Mouse (Mus musculus) T-helper 1 cell (primary cell): ENCODE measurements around the gene Nav2.

Source experiments
- in situ Hi-C: fragments of 300-600 bp; cut with MboI, MseI; formaldehyde crosslinking; loops from one replicate; pipeline ENCODE4 v1.15.1; 2025; ENCODE audit warnings: high pct_unique_total_duplicates

Nav2 gene

GRCm38 (mm10) chr7:49047336-49047735 lies 138.8 kb downstream of the Nav2 start:
- in situ Hi-C loops = no loop called here

GRCm38 (mm10) chr7:49052871-49053618 lies 144.5 kb downstream of the Nav2 start:
- in situ Hi-C loops = loop anchor here (25.0 kb wide), 1 partner anchor 1134 kb away; no protein-coding TSS in a partner anchor

- in situ Hi-C loops = loop anchor here (25.0 kb wide), 1 partner anchor 1132 kb away; no protein-coding TSS in a partner anchor
These were observed 146.8 kb downstream of the Nav2 start for GRCm38 (mm10) chr7:49055273-49055672.

GRCm38 (mm10) chr7:49058304-49059012 lies 149.9 kb downstream of the Nav2 start:
- in situ Hi-C loops = loop anchor here (25.0 kb wide), 1 partner anchor 1129 kb away; no protein-coding TSS in a partner anchor

- in situ Hi-C loops = loop anchor here (25.0 kb wide), 1 partner anchor 1122 kb away; no protein-coding TSS in a partner anchor
These were observed 156.4 kb downstream of the Nav2 start for GRCm38 (mm10) chr7:49064792-49065521.

- in situ Hi-C loops = loop anchor here (25.0 kb wide), 1 partner anchor 1121 kb away; no protein-coding TSS in a partner anchor
These were observed 157.3 kb downstream of the Nav2 start for GRCm38 (mm10) chr7:49065621-49066475.

GRCm38 (mm10) chr7:49066828-49067227 lies 158.3 kb downstream of the Nav2 start:
- in situ Hi-C loops = loop anchor here (25.0 kb wide), 1 partner anchor 1120 kb away; no protein-coding TSS in a partner anchor

GRCm38 (mm10) chr7:49069396-49069961 lies 161.0 kb downstream of the Nav2 start:
- in situ Hi-C loops = loop anchor here (25.0 kb wide), 1 partner anchor 1118 kb away; no protein-coding TSS in a partner anchor

GRCm38 (mm10) chr7:49070621-49071020 lies 162.1 kb downstream of the Nav2 start:
- in situ Hi-C loops = loop anchor here (25.0 kb wide), 1 partner anchor 1117 kb away; no protein-coding TSS in a partner anchor

- in situ Hi-C loops = loop anchor here (25.0 kb wide), 1 partner anchor 1116 kb away; no protein-coding TSS in a partner anchor
These were observed 162.6 kb downstream of the Nav2 start for GRCm38 (mm10) chr7:49071141-49071567.

- in situ Hi-C loops = no loop called here
These were observed 166.9 kb downstream of the Nav2 start for GRCm38 (mm10) chr7:49075333-49075934.

- in situ Hi-C loops = no loop called here
These were observed 167.8 kb downstream of the Nav2 start for GRCm38 (mm10) chr7:49076283-49076694.

- in situ Hi-C loops = no loop called here
These were observed 170.4 kb downstream of the Nav2 start for GRCm38 (mm10) chr7:49078930-49079329.

GRCm38 (mm10) chr7:49082585-49083165 lies 174.2 kb downstream of the Nav2 start:
- in situ Hi-C loops = no loop called here

- in situ Hi-C loops = no loop called here
These were observed 176.3 kb downstream of the Nav2 start for GRCm38 (mm10) chr7:49084768-49085167.

GRCm38 (mm10) chr7:49085759-49086158 lies 177.2 kb downstream of the Nav2 start:
- in situ Hi-C loops = no loop called here

GRCm38 (mm10) chr7:49087154-49087553 lies 178.6 kb downstream of the Nav2 start:
- in situ Hi-C loops = no loop called here

- in situ Hi-C loops = no loop called here
These were observed 179.8 kb downstream of the Nav2 start for GRCm38 (mm10) chr7:49088198-49088912.

GRCm38 (mm10) chr7:49091371-49091770 lies 182.9 kb downstream of the Nav2 start:
- in situ Hi-C loops = no loop called here
